Mouse (Mus musculus) left cerebral cortex, postnatal 10 days (tissue): ENCODE data around the gene Abl2. TPM values are rescaled to one million over a fixed set of nuclear protein-coding genes. Genes with fewer than 3 reads are reported as not detected.

ENCODE experiments used
- DNase-seq, 2 experiments: peaks; one replicate each; pipeline ENCODE4 v3.0.0; 2021 to 2022; ENCODE audit warnings: low spot score in 2 of 2, mixed read lengths in 1 of 2; ENCODE audit errors: extremely low spot score in 1 of 2
- intact Hi-C: fragments of 180-260 bp; cut with DNase I; formaldehyde crosslinking; loops from one replicate; pipeline ENCODE4 v1.15.1; 2025
- total RNA-seq, 2 experiments: library from RNA; stranded (reverse); gene quantifications; 2 replicates each; pipeline ENCODE4 v1.2.3; 2021

Gene Abl2
- total RNA-seq, 2 experiments from 2014 or later = 55.6 to 58.8 TPM

- DNase-seq = no peak
- intact Hi-C loops = no loop called here
These were observed 61.8 kb downstream of the Abl2 start for GRCm38 (mm10) chr1:156620292-156620909.

DNA sequence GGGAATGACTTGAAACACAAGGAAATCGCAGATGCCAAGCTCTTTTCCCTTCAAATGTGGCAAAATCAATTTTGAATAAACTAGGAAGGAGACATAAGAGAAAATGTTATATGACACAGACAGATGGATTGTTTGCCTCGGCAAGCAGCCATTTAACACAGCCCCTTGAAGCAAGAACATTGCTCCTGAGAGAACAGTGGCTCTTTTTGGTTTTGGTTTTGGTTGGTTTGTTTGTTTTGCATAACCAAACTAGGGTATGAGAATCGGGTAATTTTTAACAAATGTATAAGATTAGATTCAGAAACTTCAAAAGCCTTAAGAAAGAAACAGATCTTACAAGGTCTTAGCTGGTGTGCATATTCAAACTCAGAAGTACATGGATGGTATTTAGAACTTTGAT is 62.4 kb downstream of the Abl2 start:
- DNase-seq = no peak
- intact Hi-C loops = no loop called here

DNA sequence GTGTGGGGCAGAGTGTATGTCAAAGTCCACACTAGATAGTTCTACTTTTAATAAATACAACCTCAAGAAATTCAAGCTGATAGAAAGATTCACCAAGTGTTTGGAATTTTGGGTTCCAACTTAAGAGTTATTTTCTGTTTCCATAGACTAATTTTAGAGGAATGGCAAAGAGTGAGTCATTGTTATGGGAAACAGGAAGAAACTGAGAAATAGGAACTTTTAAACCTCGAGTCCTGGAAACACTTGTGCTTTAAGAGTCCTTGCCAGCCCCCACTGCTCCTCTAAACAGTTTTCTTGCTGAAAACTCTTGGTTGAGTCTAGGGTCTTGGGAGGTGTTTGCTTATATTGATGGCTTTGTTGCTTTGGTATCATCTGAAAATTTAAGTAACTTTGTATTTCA is 65.6 kb downstream of the Abl2 start:
- no peak for DNase-seq
- intact Hi-C loops = no loop called here

- intact Hi-C loops = no loop called here
- no peak for DNase-seq
These were observed 68.1 kb downstream of the Abl2 start for GRCm38 (mm10) chr1:156626729-156627128.

DNA sequence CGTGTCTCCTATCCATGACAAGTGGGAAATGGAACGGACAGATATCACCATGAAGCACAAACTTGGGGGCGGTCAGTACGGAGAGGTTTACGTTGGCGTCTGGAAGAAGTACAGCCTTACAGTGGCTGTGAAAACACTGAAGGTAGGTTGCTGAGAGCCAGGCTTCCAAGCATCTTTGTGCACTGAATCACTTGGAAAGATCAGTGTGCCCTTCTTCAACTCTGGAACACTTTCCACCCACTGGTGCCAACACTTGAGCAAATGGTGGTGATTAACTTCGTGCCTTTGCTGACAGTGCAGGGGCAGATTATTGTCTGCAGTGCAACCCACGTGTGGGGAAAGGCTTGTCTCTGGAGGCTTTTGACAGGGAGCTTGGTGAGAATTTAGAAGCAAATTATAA is 71.4 kb downstream of the Abl2 start:
- intact Hi-C loops = loop anchor here (5.0 to 10.0 kb wide), 3 partner anchors 48 to 205 kb away; partner anchors contain the start of genes Abl2 and Axdnd1
- no peak for DNase-seq

DNA sequence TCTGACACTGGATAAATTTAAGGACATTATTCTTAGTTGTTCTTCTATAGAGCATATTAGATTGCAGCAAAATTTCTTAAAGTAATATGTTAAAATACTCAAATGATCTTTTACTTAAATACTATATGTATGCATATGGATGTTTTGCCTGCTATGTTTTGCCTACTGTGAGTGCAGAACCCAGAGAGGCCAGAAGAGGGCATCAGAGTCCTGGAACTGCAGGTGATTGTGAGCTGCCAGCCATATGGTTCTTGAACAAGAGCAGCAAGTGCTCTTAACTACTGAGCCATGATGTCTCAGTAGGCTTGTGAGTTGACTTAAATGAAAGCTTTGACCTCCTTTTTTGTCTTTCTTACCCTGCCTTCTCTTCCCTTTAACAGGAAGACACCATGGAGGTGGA is 72.4 kb downstream of the Abl2 start:
- DNase-seq = no peak
- intact Hi-C loops = loop anchor here (5.0 to 10.0 kb wide), 3 partner anchors 49 to 206 kb away; partner anchors contain the start of genes Abl2 and Axdnd1

GRCm38 (mm10) chr1:156633095-156633494 is 74.5 kb downstream of the Abl2 start:
- DNase-seq = no peak
- intact Hi-C loops = loop anchor here (5.0 to 10.0 kb wide), 3 partner anchors 51 to 208 kb away; partner anchors contain the start of genes Abl2 and Axdnd1

DNA sequence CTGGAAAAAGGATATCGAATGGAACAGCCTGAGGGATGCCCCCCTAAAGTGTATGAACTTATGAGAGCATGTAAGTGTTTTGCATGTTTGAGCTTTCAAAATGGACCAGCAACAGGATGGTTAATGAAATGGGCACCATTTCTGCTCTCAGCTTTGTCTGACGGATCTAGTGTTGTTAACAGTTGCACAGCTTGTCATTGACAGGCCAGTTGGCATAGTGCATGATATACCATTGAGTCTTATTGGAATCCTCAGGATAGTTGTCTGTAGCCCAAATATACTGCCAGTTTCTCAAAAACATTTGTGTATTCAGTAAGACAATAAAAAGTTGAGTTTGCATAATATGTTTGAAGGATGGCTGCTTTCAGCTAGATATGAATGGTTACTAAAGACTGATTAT is 76.6 kb downstream of the Abl2 start:
- no peak for DNase-seq
- intact Hi-C loops = loop anchor here (10.0 kb wide), 1 partner anchor 210 kb away; the partner anchor contains the start of gene Axdnd1

DNA sequence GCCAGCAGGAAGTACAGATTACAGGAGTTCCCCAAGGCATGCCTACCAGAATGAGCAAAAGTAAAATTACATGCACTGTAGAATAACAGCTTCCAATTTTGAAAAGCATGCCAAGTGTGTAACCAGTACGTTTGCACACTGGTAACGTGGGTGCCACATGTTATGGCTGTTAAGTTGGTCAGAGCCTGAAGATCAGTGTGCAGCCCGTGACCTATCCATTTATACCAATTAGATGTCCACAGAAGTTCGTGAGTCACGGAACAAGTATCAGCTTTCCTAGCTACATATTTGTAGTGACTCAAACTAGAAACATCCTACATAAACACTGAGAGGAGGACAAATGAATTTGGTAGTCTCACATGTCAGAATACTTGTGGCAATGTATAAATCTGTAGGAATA is 80.9 kb downstream of the Abl2 start:
- intact Hi-C loops = loop anchor here (10.0 kb wide), 1 partner anchor 215 kb away; the partner anchor contains the start of gene Axdnd1
- DNase-seq = no peak

GRCm38 (mm10) chr1:156640577-156640976 is 82.0 kb downstream of the Abl2 start:
- no peak for DNase-seq
- intact Hi-C loops = no loop called here

DNA sequence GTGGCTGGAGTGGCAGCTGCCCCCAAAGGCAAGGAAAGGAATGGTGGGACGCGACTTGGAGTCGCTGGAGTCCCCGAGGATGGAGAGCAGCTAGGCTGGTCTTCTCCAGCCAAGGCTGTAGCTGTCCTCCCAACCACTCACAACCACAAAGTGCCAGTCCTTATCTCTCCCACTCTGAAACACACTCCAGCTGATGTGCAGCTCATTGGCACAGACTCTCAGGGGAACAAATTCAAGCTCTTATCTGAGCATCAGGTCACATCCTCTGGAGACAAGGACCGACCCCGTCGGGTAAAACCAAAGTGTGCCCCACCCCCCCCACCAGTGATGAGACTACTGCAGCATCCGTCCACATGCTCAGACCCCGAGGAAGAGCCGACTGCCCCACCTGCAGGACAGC is 83.2 kb downstream of the Abl2 start:
- no peak for DNase-seq
- intact Hi-C loops = no loop called here

DNA sequence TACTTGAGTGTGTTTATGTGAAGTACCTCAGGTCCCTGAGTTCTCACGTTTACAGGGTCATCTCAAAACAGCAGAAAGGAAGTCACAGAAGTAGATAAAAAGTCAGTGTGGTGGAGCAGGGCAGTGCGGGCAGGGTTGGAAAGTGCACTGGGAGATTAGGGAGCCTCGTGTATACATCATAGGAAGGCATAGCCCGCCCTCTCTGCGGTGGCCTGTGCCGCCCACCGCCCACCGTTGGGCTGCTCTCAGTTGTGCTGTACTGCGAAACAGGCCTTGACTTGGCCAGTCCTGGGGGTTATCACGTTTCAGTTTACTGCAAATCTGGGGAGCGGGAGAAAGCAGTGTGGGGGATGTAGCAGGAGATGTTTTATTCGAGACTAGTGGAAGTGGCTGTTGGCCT is 84.2 kb downstream of the Abl2 start:
- intact Hi-C loops = no loop called here
- no peak for DNase-seq

DNA sequence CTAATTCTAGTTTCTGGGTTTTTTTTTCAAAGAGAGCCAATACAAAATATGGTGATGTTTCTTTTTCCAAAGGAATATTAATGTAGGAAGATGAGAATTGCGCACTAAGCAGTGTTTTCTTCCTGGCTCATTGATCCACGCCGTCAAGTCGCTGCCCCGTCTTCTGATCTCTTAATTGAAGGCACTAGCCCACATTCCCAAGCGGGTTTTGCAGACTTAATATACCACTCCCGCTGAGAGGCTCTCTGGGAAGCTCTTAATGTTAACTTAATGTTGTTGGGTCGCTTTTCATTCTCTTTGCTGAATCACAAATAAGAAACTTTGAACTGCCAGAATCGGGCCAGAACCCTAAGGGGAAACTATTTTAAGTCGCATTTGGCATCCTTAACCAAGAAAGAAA is 85.5 kb downstream of the Abl2 start:
- intact Hi-C loops = no loop called here
- DNase-seq = no peak

DNA sequence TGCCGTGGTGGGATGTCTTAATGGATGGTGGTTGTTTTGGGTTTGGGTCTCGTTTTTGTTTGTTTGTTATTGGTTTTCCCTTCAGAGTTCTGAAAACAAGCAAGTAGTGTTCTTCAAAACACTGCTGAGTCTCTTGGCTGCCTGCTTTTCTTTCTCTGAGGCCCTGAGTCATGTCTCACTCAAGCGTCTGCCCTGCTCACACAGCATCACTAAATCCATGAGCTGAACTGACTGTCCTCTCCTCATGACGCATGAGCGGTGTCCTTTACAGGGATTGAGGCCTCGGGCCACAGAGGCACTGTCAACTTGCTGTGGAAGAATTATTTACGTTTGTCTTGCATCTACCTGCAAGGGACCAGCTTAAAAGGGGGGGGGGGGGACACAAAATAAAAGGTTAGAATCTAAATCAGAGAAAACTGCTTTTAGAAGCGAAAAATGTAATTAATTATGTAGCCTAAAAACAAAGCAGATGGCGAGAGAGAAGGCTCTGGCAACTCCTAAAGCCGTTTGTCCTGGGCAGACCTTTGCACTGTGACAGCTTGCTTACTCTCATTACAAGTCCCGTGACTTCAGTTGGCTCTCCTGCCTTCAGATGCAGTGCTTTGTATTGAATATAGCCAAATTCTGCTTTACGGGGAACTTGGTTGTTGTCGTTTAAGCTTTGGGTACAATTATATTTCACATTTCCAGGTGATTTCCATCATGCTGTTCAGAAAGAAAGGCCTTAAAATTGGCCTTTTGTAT is 86.4 kb downstream of the Abl2 start:
- intact Hi-C loops = no loop called here
- no peak for DNase-seq

GRCm38 (mm10) chr1:156645971-156646370 is 87.4 kb downstream of the Abl2 start:
- DNase-seq = no peak
- intact Hi-C loops = no loop called here

- DNase-seq = peak in 1 of 2 experiments; percentile 4
- intact Hi-C loops = no loop called here
These were observed 90.1 kb downstream of the Abl2 start for GRCm38 (mm10) chr1:156648705-156649104.

DNA sequence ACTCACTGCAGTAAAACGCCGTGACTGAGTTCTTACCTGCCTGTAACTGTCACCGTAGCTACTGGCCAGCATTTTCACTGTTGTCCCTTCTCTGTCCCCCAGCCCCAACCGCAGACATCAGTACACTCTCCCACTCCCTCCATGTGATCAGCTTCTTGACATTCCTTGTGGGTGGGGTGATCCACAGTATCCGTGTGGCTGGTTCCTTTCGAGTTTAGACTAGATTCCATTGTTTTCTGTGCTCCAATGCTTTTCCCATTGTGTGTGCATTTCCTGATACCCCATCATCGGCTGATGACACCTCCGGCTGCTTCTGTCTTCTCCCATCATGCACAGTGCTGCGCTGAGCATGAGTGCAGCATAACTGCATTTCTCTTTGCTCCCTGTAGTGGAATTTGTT is 92.0 kb downstream of the Abl2 start:
- intact Hi-C loops = no loop called here

GRCm38 (mm10) chr1:156652189-156652822 is 93.7 kb downstream of the Abl2 start:
- DNase-seq = no peak
- intact Hi-C loops = no loop called here

More for the DNA sequence above, 92.0 kb downstream of the Abl2 start:
- DNase-seq = no peak

GRCm38 (mm10) chr1:156654735-156655530 is 96.3 kb downstream of the Abl2 start:
- DNase-seq = no peak
- intact Hi-C loops = no loop called here
